Mouse (Mus musculus) midbrain, embryonic 15.5 days (tissue): ENCODE measurements around the gene Lrp10. TPM values are rescaled to one million over a fixed set of nuclear protein-coding genes. Genes with fewer than 3 reads are reported as not detected.

Experiments used
- ATAC-seq: fragments of 200-750 bp; cut with Nextera tagmentation; replicated peaks from 2 replicates; pipeline ENCODE4 v1.8.0; 2017; ENCODE audit warnings: moderate TSS enrichment
- H3K27ac ChIP-seq: fragments of 300-500 bp; sonication (generic); 2 replicates; pipeline ENCODE4 v1.5.1; 2015; ENCODE audit warnings: mild to moderate bottlenecking, inconsistent platforms
- H3K27me3 ChIP-seq: fragments of 300-500 bp; sonication (generic); replicated peaks from 2 replicates; pipeline ENCODE4 v1.6.1; 2015; ENCODE audit warnings: inconsistent platforms
- H3K36me3 ChIP-seq: fragments of 300-500 bp; sonication (generic); replicated peaks from 2 replicates; pipeline ENCODE4 v1.6.1; 2015; ENCODE audit warnings: inconsistent platforms
- H3K4me1 ChIP-seq: fragments of 300-500 bp; sonication (generic); 2 replicates; pipeline ENCODE4 v1.6.1; 2015; ENCODE audit warnings: inconsistent platforms
- H3K4me2 ChIP-seq: fragments of 300-500 bp; sonication (generic); 2 replicates; pipeline ENCODE4 v1.6.1; 2015; ENCODE audit warnings: inconsistent platforms, mild to moderate bottlenecking, moderate library complexity
- H3K4me3 ChIP-seq: fragments of 300-500 bp; sonication (generic); 2 replicates; pipeline ENCODE4 v1.5.1; 2015; ENCODE audit warnings: mild to moderate bottlenecking, inconsistent platforms
- H3K9ac ChIP-seq: fragments of 300-500 bp; sonication (generic); 2 replicates; pipeline ENCODE4 v1.6.1; 2015; ENCODE audit warnings: mild to moderate bottlenecking, inconsistent platforms
- H3K9me3 ChIP-seq: fragments of 300-500 bp; sonication (generic); 2 replicates; pipeline ENCODE4 v1.6.1; 2016; ENCODE audit warnings: inconsistent platforms
- WGBS: fragments of 180-500 bp; shearing (Covaris S2); methylation state at CpG from one replicate; pipeline ENCODE4 v1.1.7; 2015; ENCODE audit warnings: mixed read lengths; 5-methylcytosine and 5-hydroxymethylcytosine counted together
- polyA plus RNA-seq: library from polyadenylated mRNA; unstranded; fragments of >200 nt; fragmentation: Nextera tagmentation; extraction: Ambion mirVana; gene quantifications from 2 replicates; pipeline ENCODE4 v1.2.1, GENCODE M21; 2015

Gene Lrp10
- polyA plus RNA-seq, 1 experiment from 2014 or later, result 28.9 TPM

DNA sequence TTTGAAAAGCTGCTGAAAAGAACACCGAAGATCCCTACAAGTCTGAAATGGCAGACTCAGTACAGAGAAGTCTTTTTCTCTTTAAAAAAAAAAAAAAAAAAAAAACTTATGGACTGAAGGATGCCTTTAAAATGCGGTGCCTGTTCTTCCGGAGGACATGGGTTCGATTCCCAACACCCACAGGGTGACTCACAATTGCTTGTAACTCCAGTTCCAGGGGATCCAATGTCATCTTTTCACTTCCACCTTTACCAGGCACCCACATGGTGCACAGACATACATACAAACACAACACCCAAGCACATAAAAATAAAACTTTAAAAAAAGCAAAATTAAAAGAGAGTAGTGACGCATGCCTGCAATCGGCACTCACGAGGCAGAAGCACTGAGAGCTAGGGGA lies 36.2 kb upstream of the Lrp10 start:
- Histone ChIP-seq H3K36me3 (0 out of 2 replicates have a peak, but pooled peaks cover 9% of the 10 kb centered on the region), H3K4me3 (peak overlapping the region; percentile 96), H3K27me3 (no peaks in the 10 kb centered on the region), H3K4me1 (peaks cover 49% of the 10 kb centered on the region), H3K27ac (no peak overlapping the region), H3K9me3 (no peaks in the 10 kb centered on the region), H3K9ac (0 out of 2 replicates have a peak overlapping the region, but pooled peaks have one; percentile 85), H3K4me2 (peak overlapping the region; percentile 66)
- WGBS, result 90% methylated on average over 7 of the region's 7 CpGs
- no peak for ATAC-seq

DNA sequence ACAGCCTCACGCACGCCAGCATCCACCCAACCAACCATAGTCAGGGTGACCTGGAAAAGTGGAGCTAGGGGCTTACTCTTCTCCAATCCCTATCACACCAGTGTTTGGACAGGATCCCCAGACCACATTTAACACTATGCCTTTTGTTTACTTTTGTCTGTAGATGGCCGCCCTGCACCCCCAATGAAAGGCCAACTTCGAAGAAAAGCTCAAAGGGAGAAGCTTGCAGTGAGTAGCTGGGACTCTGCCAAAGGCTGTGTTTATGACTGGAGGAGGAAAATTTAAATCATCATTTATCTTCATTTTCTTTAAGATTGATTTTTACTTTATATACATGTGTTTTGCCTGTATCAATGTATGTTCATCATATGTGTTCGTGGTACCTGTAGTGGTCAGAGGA lies 35.5 kb upstream of the Lrp10 start:
- H3K4me1 ChIP-seq, result peaks cover 53% of the 10 kb centered on the region
- no peak overlapping the region for H3K27ac ChIP-seq
- H3K27me3 ChIP-seq, result no peaks in the 10 kb centered on the region
- no peak overlapping the region for H3K9ac ChIP-seq
- H3K4me3 ChIP-seq, result no peak overlapping the region
- no peak overlapping the region for H3K4me2 ChIP-seq
- H3K9me3 ChIP-seq, result no peaks in the 10 kb centered on the region
- no peak for ATAC-seq
- 95% methylated on average over 5 of the region's 5 CpGs for WGBS
- 0 out of 2 replicates have a peak, but pooled peaks cover 9% of the 10 kb centered on the region for H3K36me3 ChIP-seq

DNA sequence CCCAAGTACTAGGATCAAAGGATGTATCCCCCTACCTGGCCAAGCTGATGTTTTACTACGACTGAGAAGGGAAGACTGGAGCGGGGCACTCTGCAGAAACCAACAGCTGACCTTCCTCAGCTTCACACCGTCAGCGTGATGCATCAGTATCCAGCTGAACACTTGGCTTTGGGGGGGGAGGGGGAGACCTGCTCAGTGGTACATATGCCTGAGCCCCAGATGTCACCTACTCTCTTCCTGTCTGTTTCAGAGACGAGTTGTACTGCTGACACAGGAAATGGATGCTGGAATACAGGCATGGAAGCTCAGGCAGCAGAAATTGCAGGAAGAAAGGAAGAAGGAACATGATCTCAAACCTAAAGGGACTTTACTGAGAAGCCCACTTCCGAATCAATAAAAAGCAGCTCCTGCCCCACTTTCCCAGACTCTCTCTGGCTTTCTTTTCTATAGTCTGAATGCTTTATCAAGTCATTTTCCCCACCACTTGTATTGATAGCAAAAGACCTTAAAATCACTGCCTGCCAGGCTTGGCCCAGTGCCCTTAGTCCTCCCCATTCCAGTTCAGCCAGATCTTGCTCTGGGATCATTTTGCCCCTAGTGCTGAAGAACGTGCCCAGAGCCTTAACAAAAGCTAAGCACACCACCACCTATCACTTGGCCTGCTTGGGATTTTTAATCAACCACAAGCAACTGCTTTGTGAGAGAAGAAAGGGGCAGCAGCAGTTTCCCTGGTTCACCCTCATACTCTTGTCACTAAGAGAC lies 34.4 kb upstream of the Lrp10 start:
- Histone ChIP-seq H3K9me3 (no peaks in the 10 kb centered on the region), H3K4me3 (no peak overlapping the region), H3K4me1 (peaks cover 54% of the 10 kb centered on the region), H3K36me3 (0 out of 2 replicates have a peak, but pooled peaks cover 9% of the 10 kb centered on the region), H3K4me2 (peak overlapping the region; percentile 70), H3K9ac (0 out of 2 replicates have a peak overlapping the region, but pooled peaks have one; percentile 47), H3K27me3 (no peaks in the 10 kb centered on the region), H3K27ac (peak overlapping the region; percentile 83)
- WGBS, result 57% methylated on average over 7 of the region's 7 CpGs
- no peak for ATAC-seq

DNA sequence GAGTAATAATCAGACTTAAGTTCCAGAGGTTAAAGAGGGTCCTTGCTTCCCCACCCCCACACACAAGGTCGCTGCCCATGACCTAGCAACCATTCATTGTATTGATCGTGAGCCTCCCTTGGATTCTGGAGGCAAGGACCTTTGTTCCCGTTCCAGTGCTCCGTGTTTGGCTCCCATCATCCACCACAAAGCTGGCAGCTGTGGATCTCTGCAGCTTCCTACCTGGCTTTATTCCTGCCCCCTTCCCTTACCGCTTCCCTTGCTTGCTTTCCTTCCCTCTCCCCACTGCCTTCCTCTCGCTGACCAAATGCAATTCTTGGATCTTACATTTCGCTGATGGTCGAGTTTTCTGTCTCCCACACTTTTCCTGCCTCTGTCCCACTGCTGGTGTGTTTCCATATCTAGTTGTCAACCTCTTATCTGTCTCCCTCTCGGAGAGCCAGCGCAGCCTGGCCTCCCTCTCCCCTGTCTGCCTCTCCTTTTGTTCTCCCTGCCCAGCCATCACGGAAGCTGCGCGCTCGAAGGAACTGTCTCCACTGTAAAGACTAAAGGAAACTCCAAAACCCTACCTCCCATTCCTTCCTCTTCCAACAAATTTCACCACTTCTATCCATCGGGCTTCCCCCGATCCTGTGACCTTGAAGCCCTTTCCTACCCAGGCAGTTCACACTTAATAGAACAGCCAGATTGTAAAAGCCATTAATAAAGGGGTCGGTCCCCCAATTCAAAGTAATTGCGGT lies 33.4 kb upstream of the Lrp10 start:
- H3K4me1 ChIP-seq, result peaks cover 53% of the 10 kb centered on the region
- ATAC-seq, result no peak

DNA sequence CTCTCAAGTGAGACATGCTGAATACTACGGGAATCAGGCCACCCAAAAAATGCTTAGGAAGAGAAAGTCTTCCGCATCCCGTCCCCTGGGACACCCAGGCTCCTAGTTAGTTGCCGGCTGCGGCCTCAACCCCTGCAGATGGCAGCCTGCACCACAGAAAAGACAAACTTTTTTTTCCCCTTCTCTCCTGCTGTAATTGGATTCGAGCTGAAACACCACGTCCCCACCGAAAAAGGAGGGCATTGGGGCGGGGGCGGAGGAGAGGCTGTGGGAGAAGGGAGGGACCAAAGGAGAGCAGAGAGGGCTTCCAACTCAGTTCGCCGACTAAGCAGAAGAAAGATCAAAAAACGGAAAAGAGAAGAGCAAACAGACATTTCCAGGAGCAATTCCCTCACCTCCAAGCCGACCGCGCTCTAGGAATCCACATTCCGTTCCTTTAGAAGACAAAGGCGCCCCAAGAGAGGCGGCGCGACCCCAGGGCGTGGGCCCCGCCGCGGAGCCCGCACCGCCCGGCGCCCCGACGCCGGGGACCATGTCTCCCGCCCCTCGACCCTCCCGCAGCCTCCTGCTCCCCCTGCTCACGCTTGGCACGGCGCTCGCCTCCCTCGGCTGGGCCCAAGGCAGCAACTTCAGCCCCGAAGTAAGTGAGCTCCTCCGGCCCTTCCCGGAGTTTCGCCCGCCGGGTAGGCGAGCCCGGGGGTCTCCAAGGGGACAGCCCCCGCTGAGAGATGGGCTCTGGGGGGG lies 32.4 kb upstream of the Lrp10 start, which contains the start of gene Mmp14:
Gene Mmp14 (plus strand): TSS at position 279 of the 744 bp plus-strand sequence.
- 1% methylated on average over 49 of the region's 49 CpGs for WGBS
- ATAC-seq, result peak; percentile 31; the same call in 1 of the 2 replicates
- Histone ChIP-seq H3K9ac (peak within 1 kb of the TSS; percentile 47), H3K27me3 (no peaks in the 10 kb centered on the region), H3K4me1 (peaks cover 50% of the 10 kb centered on the region), H3K36me3 (0 out of 2 replicates have a peak, but pooled peaks cover 9% of the 10 kb centered on the region), H3K4me3 (peak within 1 kb of the TSS; percentile 51), H3K4me2 (peak within 1 kb of the TSS; percentile 70), H3K9me3 (no peaks in the 10 kb centered on the region), H3K27ac (peak within 1 kb of the TSS; percentile 83)

More for the DNA sequence above, 33.4 kb upstream of the Lrp10 start:
- Histone ChIP-seq H3K4me2 (peak overlapping the region; percentile 70), H3K36me3 (0 out of 2 replicates have a peak, but pooled peaks cover 9% of the 10 kb centered on the region), H3K27ac (peak overlapping the region; percentile 83), H3K27me3 (no peaks in the 10 kb centered on the region), H3K9me3 (no peaks in the 10 kb centered on the region), H3K9ac (peak overlapping the region; percentile 47), H3K4me3 (peak overlapping the region; percentile 51)
- WGBS, result 4% methylated on average over 18 of the region's 18 CpGs

DNA sequence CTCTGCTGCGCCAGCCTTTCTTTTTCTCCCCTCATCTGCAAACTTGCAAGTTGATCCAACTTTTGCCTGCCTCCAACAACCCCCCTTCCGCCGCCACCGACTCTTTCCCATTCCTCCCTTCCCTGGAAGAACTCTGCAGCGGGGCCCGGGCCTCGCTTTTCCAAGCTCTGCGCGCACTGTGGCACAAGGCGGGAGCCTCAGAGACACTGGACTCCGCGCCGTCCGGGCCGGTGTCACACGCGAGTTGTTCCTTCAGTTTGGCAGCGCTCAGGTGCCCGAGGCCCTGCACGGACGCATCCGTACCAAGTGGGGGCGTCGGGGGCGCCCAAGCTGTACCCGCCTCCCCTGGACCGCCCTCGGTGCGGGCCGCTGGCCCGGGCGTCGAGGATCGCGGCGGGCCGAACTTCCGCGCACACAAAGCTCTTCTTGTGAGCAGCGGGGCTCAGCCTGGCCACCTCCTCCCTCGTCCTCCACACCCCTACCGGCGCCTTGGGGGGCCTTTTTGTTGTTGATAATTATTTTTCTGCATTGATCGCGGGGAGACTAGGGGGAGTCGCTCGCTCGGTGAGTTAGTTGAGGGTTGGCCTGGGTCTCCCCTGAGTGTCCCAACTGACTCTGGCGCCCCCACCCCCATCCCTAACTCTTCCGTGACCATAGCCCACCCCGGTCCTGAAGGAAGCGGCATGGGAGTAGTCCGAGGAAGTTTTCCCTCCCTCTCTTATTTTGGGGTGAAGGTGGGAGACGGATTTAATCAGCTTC lies 31.7 kb upstream of the Lrp10 start:
- Histone ChIP-seq H3K4me1 (peaks cover 49% of the 10 kb centered on the region), H3K27me3 (no peaks in the 10 kb centered on the region), H3K27ac (peak overlapping the region; percentile 83), H3K9ac (peak overlapping the region; percentile 47), H3K36me3 (0 out of 2 replicates have a peak, but pooled peaks cover 9% of the 10 kb centered on the region), H3K4me2 (peak overlapping the region; percentile 70), H3K9me3 (no peaks in the 10 kb centered on the region), H3K4me3 (peak overlapping the region; percentile 51)
- ATAC-seq, result peak; percentile 18; the same call in 1 of the 2 replicates
- 2% methylated on average over 54 of the region's 54 CpGs for WGBS

DNA sequence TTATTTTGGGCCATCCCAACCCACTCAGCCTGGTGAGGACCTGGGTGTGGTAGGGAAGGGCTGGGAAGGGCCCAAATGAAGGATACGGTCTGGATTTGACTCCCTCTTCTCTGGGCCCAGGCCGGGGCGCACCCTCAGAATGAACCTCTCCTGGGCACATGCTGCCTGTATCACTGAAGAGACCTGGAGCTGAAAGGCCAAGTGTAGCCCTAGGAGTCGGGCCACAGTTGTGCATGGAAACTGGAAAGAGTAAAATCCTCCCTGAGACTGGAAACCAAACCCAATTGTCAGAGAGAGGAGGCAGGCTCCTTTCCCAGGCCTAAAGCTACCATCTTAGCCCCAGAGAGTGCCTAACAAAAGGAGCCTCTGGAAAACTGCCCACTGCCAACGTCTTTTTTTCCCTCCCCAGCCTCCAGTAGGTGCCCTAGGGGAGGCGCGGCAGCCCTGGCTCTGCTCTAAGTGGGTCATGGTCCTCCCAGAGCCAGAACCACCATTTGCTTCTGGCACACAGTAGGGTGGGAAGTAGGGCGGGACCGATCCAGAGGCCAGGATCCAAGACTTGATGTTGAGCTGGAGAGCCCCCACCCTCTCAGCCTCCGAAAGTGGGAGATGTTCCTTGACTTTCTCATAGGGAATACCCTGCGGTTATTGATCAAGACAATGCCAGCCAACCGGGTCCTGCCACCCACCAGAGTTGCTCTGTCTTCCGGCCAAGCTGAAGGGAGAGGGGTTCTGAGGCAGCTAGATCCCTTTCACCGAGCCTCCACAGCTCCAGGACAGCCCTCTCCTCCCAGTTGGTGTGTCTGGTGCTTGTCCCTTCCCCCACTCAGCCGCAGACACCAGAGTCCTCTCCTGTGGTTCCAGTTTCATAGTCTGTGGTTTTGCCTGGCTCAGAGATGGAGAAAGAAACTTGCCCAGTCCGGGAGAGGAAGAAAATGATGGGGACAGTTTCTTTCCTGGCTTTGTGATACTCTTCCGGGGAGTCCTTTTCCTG lies 30.8 kb upstream of the Lrp10 start:
- H3K27ac ChIP-seq, result peak overlapping the region; percentile 83
- H3K9ac ChIP-seq, result peak overlapping the region; percentile 47
- H3K36me3 ChIP-seq, result 0 out of 2 replicates have a peak, but pooled peaks cover 9% of the 10 kb centered on the region
- no peaks in the 10 kb centered on the region for H3K9me3 ChIP-seq
- H3K27me3 ChIP-seq, result no peaks in the 10 kb centered on the region
- 42% methylated on average over 17 of the region's 17 CpGs for WGBS
- peak overlapping the region; percentile 51 for H3K4me3 ChIP-seq
- H3K4me2 ChIP-seq, result peak overlapping the region; percentile 70
- peaks cover 40% of the 10 kb centered on the region for H3K4me1 ChIP-seq
- ATAC-seq, result no peak

DNA sequence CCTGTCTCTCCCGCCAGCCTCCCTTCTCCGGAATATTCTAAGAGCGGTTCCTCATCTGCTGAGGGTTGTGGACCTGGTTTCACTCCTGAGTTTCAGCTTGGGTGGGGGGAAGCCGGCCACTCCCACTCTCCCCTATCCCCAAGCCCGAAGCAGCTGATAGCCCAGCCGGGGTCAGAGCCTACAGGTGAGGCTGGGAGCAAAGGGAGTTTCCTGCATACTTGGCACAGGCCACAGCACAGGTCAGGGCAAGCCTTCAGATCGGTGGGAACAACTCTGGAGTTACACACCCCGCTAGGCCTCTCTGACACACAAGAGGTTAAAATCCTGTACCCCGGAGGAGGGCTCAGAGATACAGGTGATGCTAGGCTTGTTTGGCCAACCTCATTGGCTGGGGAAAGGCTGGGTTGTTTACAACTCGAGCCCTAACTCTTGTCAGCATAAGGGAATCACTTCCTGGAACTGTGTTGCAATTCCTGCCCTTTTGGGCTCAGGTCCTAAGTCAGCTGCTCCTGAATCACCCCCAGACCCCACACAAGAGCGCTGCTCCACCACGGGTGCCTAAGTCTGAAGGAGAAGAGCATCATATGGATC lies 29.9 kb upstream of the Lrp10 start:
- Histone ChIP-seq H3K4me2 (peak overlapping the region; percentile 70), H3K9ac (0 out of 2 replicates have a peak overlapping the region, but pooled peaks have one; percentile 47), H3K36me3 (0 out of 2 replicates have a peak, but pooled peaks cover 9% of the 10 kb centered on the region), H3K9me3 (no peaks in the 10 kb centered on the region), H3K27me3 (no peaks in the 10 kb centered on the region), H3K4me1 (peaks cover 33% of the 10 kb centered on the region), H3K27ac (peak overlapping the region; percentile 83; the same call in 1 of the 2 replicates), H3K4me3 (peak overlapping the region; percentile 51)
- WGBS, result 70% methylated on average over 12 of the region's 12 CpGs
- ATAC-seq, result no peak

DNA sequence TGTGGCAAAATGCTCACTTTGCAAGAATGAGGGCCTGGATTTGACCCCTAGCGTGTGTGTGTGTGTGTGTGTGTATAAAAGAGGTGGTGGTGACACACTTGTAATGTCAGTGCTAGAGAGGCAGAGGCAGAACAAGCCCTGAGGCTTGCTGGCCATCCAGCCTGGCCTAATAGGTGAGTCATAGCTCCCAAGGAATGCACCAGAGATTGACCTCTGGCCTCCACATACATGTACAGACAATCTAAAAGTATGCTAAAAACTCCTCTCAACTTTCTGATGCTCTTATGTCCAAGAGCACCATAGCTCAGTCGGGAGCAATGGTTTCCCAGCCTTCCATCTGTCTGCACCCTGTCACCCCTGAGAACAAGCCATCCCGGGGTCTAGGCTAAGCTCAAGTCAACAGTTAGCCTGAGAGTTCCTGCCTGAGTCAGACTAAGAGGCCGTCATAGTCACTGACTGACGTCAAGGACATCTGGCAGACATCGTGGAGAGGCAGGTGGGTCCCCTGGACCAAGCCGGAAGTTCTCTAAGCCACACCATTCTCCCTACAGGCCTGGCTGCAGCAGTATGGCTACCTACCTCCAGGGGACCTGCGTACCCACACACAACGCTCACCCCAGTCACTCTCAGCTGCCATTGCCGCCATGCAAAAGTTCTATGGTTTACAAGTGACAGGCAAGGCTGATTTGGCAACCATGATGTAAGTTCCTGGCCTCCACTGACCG lies 28.6 kb upstream of the Lrp10 start:
- ATAC-seq, result no peak
- H3K9me3 ChIP-seq, result no peaks in the 10 kb centered on the region
- no peaks in the 10 kb centered on the region for H3K27me3 ChIP-seq
- 92% methylated on average over 11 of the region's 11 CpGs for WGBS
- peaks cover 27% of the 10 kb centered on the region for H3K4me1 ChIP-seq
- no peak overlapping the region for H3K4me2 ChIP-seq
- H3K4me3 ChIP-seq, result no peak overlapping the region
- no peaks in the 10 kb centered on the region for H3K36me3 ChIP-seq
- no peak overlapping the region for H3K27ac ChIP-seq
- no peak overlapping the region for H3K9ac ChIP-seq

DNA sequence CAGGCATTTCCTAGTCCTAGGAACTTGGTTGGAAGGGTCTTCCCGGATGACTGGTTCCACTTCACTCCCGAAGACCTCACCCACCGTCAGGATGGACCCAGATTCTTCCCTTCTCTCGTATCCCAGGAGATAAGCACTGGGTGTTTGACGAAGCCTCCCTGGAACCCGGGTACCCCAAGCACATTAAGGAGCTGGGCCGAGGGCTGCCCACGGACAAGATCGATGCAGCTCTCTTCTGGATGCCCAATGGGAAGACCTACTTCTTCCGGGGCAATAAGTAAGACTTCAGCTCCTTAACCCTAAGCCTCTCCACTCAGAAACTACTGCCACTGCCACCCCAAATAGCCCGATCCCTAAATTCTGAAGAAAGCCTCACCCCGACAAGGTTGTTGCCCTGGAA lies 24.8 kb upstream of the Lrp10 start:
- no peak overlapping the region for H3K27ac ChIP-seq
- H3K27me3 ChIP-seq, result no peaks in the 10 kb centered on the region
- no peaks in the 10 kb centered on the region for H3K4me1 ChIP-seq
- no peaks in the 10 kb centered on the region for H3K36me3 ChIP-seq
- no peak for ATAC-seq
- H3K4me2 ChIP-seq, result no peak overlapping the region
- no peak overlapping the region for H3K9ac ChIP-seq
- no peak overlapping the region for H3K4me3 ChIP-seq
- 68% methylated on average over 12 of the region's 12 CpGs for WGBS
- no peaks in the 10 kb centered on the region for H3K9me3 ChIP-seq
